Mouse (Mus musculus): ENCODE results near the gene Arl4d.

- TF ChIP-seq CTCF (IDR thresholded peaks at IDR 0.05; ENCODE audit: low read depth) (no peak), EP300 (IDR thresholded peaks at IDR 0.05; ENCODE audit: low read depth) (no peak)
Measured at GRCm38 (mm10) chr11:101682410-101682960, 17.1 kb downstream of the Arl4d start.
